8 mouse cellular contexts compared by ENCODE assay signal in the genomic region with DNA sequence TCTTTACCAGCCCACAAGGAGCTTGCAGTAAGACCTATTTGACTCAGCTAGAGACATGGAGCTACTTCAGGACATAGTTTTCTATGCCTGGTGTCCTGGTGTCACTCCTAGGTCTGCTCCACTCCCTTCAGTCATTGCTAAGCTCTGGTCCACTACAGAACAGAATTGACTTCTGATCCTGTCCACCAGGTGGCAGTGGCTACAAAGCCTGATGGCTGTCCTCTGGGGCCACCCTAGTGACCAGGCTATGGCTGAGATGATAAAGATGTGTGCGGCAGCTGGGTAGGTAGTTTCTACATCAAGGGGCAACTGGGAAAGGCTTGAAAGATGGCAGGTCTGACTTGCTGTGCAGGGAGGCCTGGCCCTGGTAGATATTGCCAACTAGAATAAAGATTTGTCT. TPM values are rescaled to one million over a fixed set of nuclear protein-coding genes. Genes with fewer than 3 reads are reported as not detected.
DNase-seq lines count a peak whose midpoint lies in the region; ATAC-seq and TF ChIP-seq lines count a peak whose summit lies in the region.

No protein-coding gene starts in this region.

- H3K4me1 ChIP-seq in liver, embryonic 14.5 days (replicated peaks; ENCODE audit: control insufficient read depth in 2 of 2, insufficient read depth in 2 of 2, low read length in 1 of 2): 0 out of 4 replicates have a peak, but pooled peaks cover 0 to 2% of the 10 kb centered on the region in 2 experiments
- H3K4me1 ChIP-seq in neural tube, embryonic 12.5 days: peaks cover 6% of the 10 kb centered on the region; the same call in 1 of the 2 replicates

- POLR2A ChIA-PET in Patski (lab: Charles Lee): interaction anchor here (0.6 to 1.3 kb wide), 2 partner anchors 27 to 266 kb away, joined by 3 to 4 read pairs; no protein-coding TSS in a partner anchor

- in situ Hi-C loops in Patski (cut with MboI; ENCODE audit: low pct_unique_long_range_greater_than_20kb): no loop called here

- H3K9me3 ChIP-seq in liver, embryonic 14.5 days (ENCODE audit: control insufficient read depth, low read length): no peaks in the 10 kb centered on the region
- no peaks in the 10 kb centered on the region for H3K9me3 ChIP-seq in neural tube, embryonic 12.5 days

- no peak overlapping the region for H3K4me3 ChIP-seq in liver, embryonic 14.5 days (ENCODE audit: insufficient read depth in 1 of 2, low read depth in 2 of 2, low read length in 2 of 2)
- no peak overlapping the region for H3K4me3 ChIP-seq in neural tube, embryonic 12.5 days

- CTCF ChIA-PET in Patski (lab: Charles Lee): interaction anchor here (1.0 to 2.5 kb wide), 7 partner anchors 9 to 285 kb away, joined by 3 to 6 read pairs (median 3); no protein-coding TSS in a partner anchor

- no peak for TF ChIP-seq CTCF in Patski (IDR thresholded peaks at IDR 0.05)
- TF ChIP-seq CTCF in liver, embryonic 14.5 days (IDR thresholded peaks at IDR 0.05; ENCODE audit: low read depth): peak; percentile 91

- H3K9ac ChIP-seq in liver, embryonic 14.5 days (replicated peaks): no peak overlapping the region
- H3K9ac ChIP-seq in neural tube, embryonic 12.5 days: no peak overlapping the region

- H3K36me3 ChIP-seq in liver, embryonic 14.5 days (replicated peaks; ENCODE audit: control insufficient read depth, insufficient read depth, low read depth): no peaks in the 10 kb centered on the region; the same call in 1 of the 2 replicates
- peaks cover 14% of the 10 kb centered on the region for H3K36me3 ChIP-seq in neural tube, embryonic 12.5 days

- ATAC-seq in Patski: peak; percentile 63
- ATAC-seq in granulocyte monocyte progenitor cell, adult 5-6 weeks (replicated peaks; ENCODE audit: poor library complexity, severe bottlenecking): peak; percentile 68
- ATAC-seq in liver, embryonic 14.5 days (ENCODE audit: insufficient read depth): peak; percentile 57; the same call in 1 of the 2 replicates
- peak; percentile 65 for ATAC-seq in neural tube, embryonic 12.5 days (ENCODE audit: low FRiP score, low read depth)

- no peak for TF ChIP-seq EP300 in liver, embryonic 14.5 days (IDR thresholded peaks at IDR 0.05; ENCODE audit: low read depth)

- H3K27me3 ChIP-seq in Patski: no peaks in the 10 kb centered on the region
- no peaks in the 10 kb centered on the region for H3K27me3 ChIP-seq in liver, embryonic 14.5 days (ENCODE audit: control insufficient read depth, insufficient read depth, low read length)
- H3K27me3 ChIP-seq in neural tube, embryonic 12.5 days (replicated peaks): no peaks in the 10 kb centered on the region

- 30% methylated on average over 1 of the region's 1 CpGs for WGBS in liver, embryonic 14.5 days (ENCODE audit: insufficient replicate concordance)
- 52% methylated on average over 1 of the region's 1 CpGs for WGBS in neural tube, embryonic 12.5 days

- no peak overlapping the region for H3K27ac ChIP-seq in liver, embryonic 14.5 days
- H3K27ac ChIP-seq in neural tube, embryonic 12.5 days: no peak overlapping the region

- peak; percentile 59 to 60 for DNase-seq in B cell, adult 2 months
- no peak for DNase-seq in Patski (ENCODE audit: low read depth, low spot score)
- DNase-seq in cerebellum, postnatal 36 days: peak; percentile 79 to 82
- peak; percentile 63 to 81 for DNase-seq in kidney, adult 8-10 months
- peak; percentile 34 to 43 (median 35) for DNase-seq in liver, embryonic 14.5 days (ENCODE audit: low read depth in 3 of 3, low spot score in 3 of 3)
- peak; percentile 58 for DNase-seq in testis, postnatal 14 days (ENCODE audit: low spot score)

- no peak overlapping the region for H3K4me2 ChIP-seq in liver, embryonic 14.5 days (ENCODE audit: low read depth)
- H3K4me2 ChIP-seq in neural tube, embryonic 12.5 days (replicated peaks): no peak overlapping the region

RNA-seq across cellular contexts. Expression of a gene that starts 26.5 kb away (rescaled TPM):
- not detected for polyA plus RNA-seq in Patski (2021)
- total RNA-seq in granulocyte monocyte progenitor cell, adult 5-6 weeks (2014; fragmentation: Nextera tagmentation): not detected in 2 replicates
- total RNA-seq in granulocyte monocyte progenitor cell, adult 5-6 weeks (2017): not detected in 2 replicates
- polyA plus RNA-seq in liver, embryonic 14.5 days (2012; rRNA removed): 0.02 TPM in 1 of 2 replicates, not detected in the other
- polyA plus RNA-seq in liver, embryonic 14.5 days (2014; fragmentation: Nextera tagmentation; extraction: Ambion mirVana): not detected in 2 replicates
- 16.6 and 21.0 TPM in 2 replicates for polyA plus RNA-seq in neural tube, embryonic 12.5 days (2016; fragmentation: Nextera tagmentation; extraction: Ambion mirVana)

Comparison
In these comparisons a context has a peak if more than half of its experiments do, and no peak if none do; other contexts are left out.
1. RNA of a gene that starts 26.5 kb away (polyA plus RNA-seq): 16.6 to 21.0 TPM in neural tube, embryonic 12.5 days; 0.02 TPM in liver, embryonic 14.5 days and not detected in Patski (single experiment); every median in the first group is over 10 times any median in the second.
2. Peak in every context shown above with its lines, with median percentiles within 50 percentile points of each other: ATAC-seq.